In genomic region chr2:131562586-131563122, GRCm38 (mm10) we compare ENCODE assay signal across 8 mouse cellular contexts. TPM values are rescaled to one million over a fixed set of nuclear protein-coding genes. Genes with fewer than 3 reads are reported as not detected.
DNase-seq lines count a peak whose midpoint lies in the region; ATAC-seq lines count a peak whose summit lies in the region.

No protein-coding gene starts in this region.

- H3K9ac ChIP-seq in forebrain, embryonic 11.5 days (ENCODE audit: low read length), result peak overlapping the region; percentile 44
- H3K9ac ChIP-seq in heart, embryonic 13.5 days, result peak overlapping the region; percentile 80
- H3K9ac ChIP-seq in kidney, embryonic 16.5 days (replicated peaks; ENCODE audit: low read length), result peak overlapping the region; percentile 34
- no peak overlapping the region for H3K9ac ChIP-seq in liver, embryonic 11.5 days (ENCODE audit: low read depth, low read length)
- peak overlapping the region; percentile 42 for H3K9ac ChIP-seq in neural tube, embryonic 12.5 days

- DNase-seq in urinary bladder, adult 18-20 months (ENCODE audit: low spot score in 2 of 2), result peak; percentile 19 to 22
- DNase-seq in urinary bladder, postnatal 25 days (ENCODE audit: low spot score), result no peak
- DNase-seq in forebrain, embryonic 11.5 days (ENCODE audit: low spot score), result peak; percentile 78
- peak; percentile 64 for DNase-seq in liver, embryonic 11.5 days (ENCODE audit: low spot score)

- H3K27me3 ChIP-seq in forebrain, embryonic 11.5 days (ENCODE audit: control insufficient read depth, insufficient read depth, low read length), result peaks cover 48% of the 10 kb centered on the region
- H3K27me3 ChIP-seq in heart, embryonic 13.5 days (replicated peaks), result peaks cover 90% of the 10 kb centered on the region
- H3K27me3 ChIP-seq in kidney, embryonic 16.5 days (ENCODE audit: insufficient read depth, low read length), result peaks cover 57% of the 10 kb centered on the region
- peaks cover 55% of the 10 kb centered on the region for H3K27me3 ChIP-seq in liver, embryonic 11.5 days (replicated peaks; ENCODE audit: control insufficient read depth, insufficient read depth, low read length)
- peaks cover 60% of the 10 kb centered on the region for H3K27me3 ChIP-seq in neural tube, embryonic 12.5 days (replicated peaks)

- peak overlapping the region; percentile 65 for H3K4me2 ChIP-seq in forebrain, embryonic 11.5 days (ENCODE audit: low read depth, low read length, severe bottlenecking)
- H3K4me2 ChIP-seq in heart, embryonic 13.5 days, result peak overlapping the region; percentile 89
- peak overlapping the region; percentile 83 for H3K4me2 ChIP-seq in kidney, embryonic 16.5 days (replicated peaks; ENCODE audit: low read depth, low read length)
- H3K4me2 ChIP-seq in liver, embryonic 11.5 days, result peak overlapping the region; percentile 65
- H3K4me2 ChIP-seq in neural tube, embryonic 12.5 days (replicated peaks), result peak overlapping the region; percentile 87

- H3K36me3 ChIP-seq in forebrain, embryonic 11.5 days (ENCODE audit: control insufficient read depth, insufficient read depth, low read length), result no peaks in the 10 kb centered on the region
- H3K36me3 ChIP-seq in heart, embryonic 13.5 days, result no peaks in the 10 kb centered on the region
- H3K36me3 ChIP-seq in kidney, embryonic 16.5 days (ENCODE audit: insufficient read depth, low read length), result no peaks in the 10 kb centered on the region
- H3K36me3 ChIP-seq in liver, embryonic 11.5 days (ENCODE audit: control insufficient read depth, insufficient read depth, low read length), result no peaks in the 10 kb centered on the region
- H3K36me3 ChIP-seq in neural tube, embryonic 12.5 days, result no peaks in the 10 kb centered on the region

- H3K4me1 ChIP-seq in forebrain, embryonic 11.5 days (replicated peaks; ENCODE audit: control insufficient read depth, insufficient read depth, low read length), result peaks cover 7% of the 10 kb centered on the region; the same call in 1 of the 2 replicates
- H3K4me1 ChIP-seq in heart, embryonic 13.5 days, result peaks cover 19% of the 10 kb centered on the region
- peaks cover 13% of the 10 kb centered on the region for H3K4me1 ChIP-seq in kidney, embryonic 16.5 days (ENCODE audit: insufficient read depth, low read length)
- H3K4me1 ChIP-seq in liver, embryonic 11.5 days (replicated peaks; ENCODE audit: control insufficient read depth, insufficient read depth, low read length), result no peaks in the 10 kb centered on the region; the same call in 1 of the 2 replicates
- H3K4me1 ChIP-seq in neural tube, embryonic 12.5 days, result peaks cover 17% of the 10 kb centered on the region

- no peaks in the 10 kb centered on the region for H3K9me3 ChIP-seq in forebrain, embryonic 11.5 days (ENCODE audit: control insufficient read depth, low read length)
- H3K9me3 ChIP-seq in heart, embryonic 13.5 days, result no peaks in the 10 kb centered on the region
- no peaks in the 10 kb centered on the region for H3K9me3 ChIP-seq in kidney, embryonic 16.5 days (ENCODE audit: low read length)
- no peaks in the 10 kb centered on the region for H3K9me3 ChIP-seq in liver, embryonic 11.5 days (ENCODE audit: control insufficient read depth, low read length)
- no peaks in the 10 kb centered on the region for H3K9me3 ChIP-seq in neural tube, embryonic 12.5 days

- H3K27ac ChIP-seq in forebrain, embryonic 11.5 days (ENCODE audit: low read depth, low read length), result no peak overlapping the region
- H3K27ac ChIP-seq in heart, embryonic 13.5 days (replicated peaks), result no peak overlapping the region
- no peak overlapping the region for H3K27ac ChIP-seq in kidney, embryonic 16.5 days (ENCODE audit: low read length)
- no peak overlapping the region for H3K27ac ChIP-seq in liver, embryonic 11.5 days (ENCODE audit: low read depth, low read length)
- no peak overlapping the region for H3K27ac ChIP-seq in neural tube, embryonic 12.5 days

- ATAC-seq in forebrain, embryonic 11.5 days (replicated peaks; ENCODE audit: low FRiP score), result peak; percentile 57
- peak; percentile 28 for ATAC-seq in heart, embryonic 13.5 days (ENCODE audit: extremely low read depth, insufficient number of reproducible peaks, low FRiP score, low TSS enrichment)
- ATAC-seq in kidney, embryonic 16.5 days (ENCODE audit: low FRiP score, low TSS enrichment), result peak; percentile 85
- ATAC-seq in liver, embryonic 11.5 days (replicated peaks; ENCODE audit: low FRiP score), result peak; percentile 51
- peak; percentile 65 for ATAC-seq in neural tube, embryonic 12.5 days (ENCODE audit: low FRiP score, low read depth)
- no peak for ATAC-seq in CD4-positive, CD25-positive, alpha-beta regulatory T cell, adult 4 months

- H3K4me3 ChIP-seq in forebrain, embryonic 11.5 days (ENCODE audit: low read depth, low read length), result peak overlapping the region; percentile 40
- H3K4me3 ChIP-seq in heart, embryonic 13.5 days, result peak overlapping the region; percentile 66
- H3K4me3 ChIP-seq in kidney, embryonic 16.5 days (ENCODE audit: low read length), result peak overlapping the region; percentile 56
- H3K4me3 ChIP-seq in liver, embryonic 11.5 days (ENCODE audit: low read depth, low read length), result peak overlapping the region; percentile 46
- peak overlapping the region; percentile 45 for H3K4me3 ChIP-seq in neural tube, embryonic 12.5 days

- under 1% methylated on average over 25 of the region's 30 CpGs for WGBS in forebrain, embryonic 11.5 days
- WGBS in heart, embryonic 13.5 days, result 2% methylated on average over 30 of the region's 30 CpGs
- WGBS in kidney, embryonic 16.5 days, result under 1% methylated on average over 27 of the region's 30 CpGs
- 2% methylated on average over 30 of the region's 30 CpGs for WGBS in liver, embryonic 11.5 days
- WGBS in neural tube, embryonic 12.5 days, result 1% methylated on average over 29 of the region's 30 CpGs

RNA-seq across cellular contexts. Expression of gene Adra1d, which starts 0.6 kb away (rescaled TPM):
- polyA plus RNA-seq in forebrain, embryonic 11.5 days (2014; fragmentation: Nextera tagmentation; extraction: Ambion mirVana), result not detected in 2 replicates
- 0.24 and 0.47 TPM in 2 replicates for polyA plus RNA-seq in heart, embryonic 13.5 days (2015; fragmentation: Nextera tagmentation; extraction: Ambion mirVana)
- 1.1 and 1.4 TPM in 2 replicates for polyA plus RNA-seq in kidney, embryonic 16.5 days (2015; fragmentation: Nextera tagmentation; extraction: Ambion mirVana)
- 1.1 and 1.5 TPM in 2 replicates for polyA plus RNA-seq in liver, embryonic 11.5 days (2014; fragmentation: Nextera tagmentation; extraction: Ambion mirVana)
- polyA plus RNA-seq in neural tube, embryonic 12.5 days (2016; fragmentation: Nextera tagmentation; extraction: Ambion mirVana), result 0.34 and 0.68 TPM in 2 replicates
- polyA plus RNA-seq in CD4-positive, CD25-positive, alpha-beta regulatory T cell, adult 4 months (2017; shearing (Covaris generic)), result not detected
